Mouse (Mus musculus) natural killer cell, adult 2 months (primary cell): ENCODE data around the gene Aak1.

Experiments used
- DNase-seq, 2 experiments: peaks; one replicate each; pipeline ENCODE4 v3.0.0; 2022; ENCODE audit warnings: low spot score in 2 of 2

The Aak1 gene

DNA sequence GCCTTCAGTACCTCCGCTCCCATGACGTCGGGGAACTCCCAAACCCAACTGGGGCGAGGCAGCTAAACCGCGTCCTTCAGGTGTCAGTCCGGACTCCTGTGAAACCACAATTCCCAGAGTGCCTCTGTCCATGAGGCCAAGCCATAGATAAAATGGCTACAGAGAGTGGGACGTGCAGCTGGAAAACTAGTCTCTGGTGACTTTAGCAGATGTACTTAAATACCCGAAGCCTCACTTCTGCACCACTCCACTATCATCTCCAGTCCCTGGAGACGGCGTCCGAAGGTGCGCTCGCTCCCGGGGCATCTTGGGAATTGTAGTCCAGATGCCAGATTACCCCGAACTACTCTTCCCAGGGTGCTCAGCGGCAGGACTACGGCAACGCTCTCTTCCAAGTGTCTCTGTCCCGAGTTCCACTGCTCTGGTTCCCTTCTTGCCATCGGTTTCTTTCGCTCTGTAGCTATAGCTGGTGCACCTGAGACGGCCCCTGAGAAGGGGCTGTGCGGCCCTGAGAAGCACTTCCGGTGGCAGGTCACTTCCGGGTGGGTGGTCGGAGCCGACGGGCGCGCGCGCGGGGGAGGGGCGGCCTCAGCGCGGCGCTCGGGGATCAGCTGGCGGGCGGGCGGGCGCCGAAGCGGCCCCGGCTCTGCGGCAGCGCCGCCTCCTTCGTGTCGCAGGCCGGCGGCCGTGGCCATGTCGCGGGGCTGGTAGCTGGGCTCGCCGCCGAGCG is at the start of gene Aak1:
Gene Aak1 (plus strand): TSS at position 603 of the 730 bp plus-strand sequence.
- DNase-seq = peak; percentile 89

DNA sequence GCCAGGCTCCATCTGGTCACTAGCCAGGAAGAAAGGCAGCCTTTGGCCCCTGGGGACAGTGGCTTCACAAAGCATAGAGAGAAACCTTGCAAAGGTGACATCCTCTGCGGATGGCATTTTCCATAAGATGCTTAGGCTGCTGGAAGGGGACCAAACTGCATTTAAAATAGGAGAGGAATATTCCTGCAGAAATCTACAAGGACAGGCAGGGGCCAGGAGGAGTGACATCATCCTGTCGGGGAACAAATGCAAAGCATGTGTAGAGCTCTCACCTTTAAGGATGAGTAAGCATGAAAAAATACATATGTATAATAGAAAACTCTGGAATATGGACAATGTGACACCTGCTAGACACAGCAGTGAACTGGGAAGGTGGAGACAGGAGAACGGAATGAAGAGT is 48.9 kb upstream of the Aak1 start:
- DNase-seq = no peak

DNA sequence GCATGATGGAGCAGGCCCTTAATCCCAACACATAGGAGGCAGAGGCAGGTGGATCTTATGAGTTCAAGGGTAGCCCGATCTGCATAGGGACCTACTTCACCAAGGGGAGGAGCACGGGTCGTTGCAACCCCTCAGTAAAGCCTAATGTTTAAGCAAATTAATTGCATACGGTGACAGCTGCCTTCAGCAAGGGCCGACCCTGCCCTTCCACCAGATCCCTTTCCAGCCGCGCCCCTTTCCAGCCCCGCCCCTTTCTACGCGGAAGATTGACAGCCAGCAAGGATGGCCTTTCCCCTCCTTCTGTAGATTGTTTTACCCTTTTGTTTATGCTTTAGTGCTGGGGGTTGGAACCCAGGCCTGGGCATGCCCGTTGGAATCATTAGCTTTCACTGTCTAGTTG is 47.9 kb upstream of the Aak1 start:
- DNase-seq = no peak

DNA sequence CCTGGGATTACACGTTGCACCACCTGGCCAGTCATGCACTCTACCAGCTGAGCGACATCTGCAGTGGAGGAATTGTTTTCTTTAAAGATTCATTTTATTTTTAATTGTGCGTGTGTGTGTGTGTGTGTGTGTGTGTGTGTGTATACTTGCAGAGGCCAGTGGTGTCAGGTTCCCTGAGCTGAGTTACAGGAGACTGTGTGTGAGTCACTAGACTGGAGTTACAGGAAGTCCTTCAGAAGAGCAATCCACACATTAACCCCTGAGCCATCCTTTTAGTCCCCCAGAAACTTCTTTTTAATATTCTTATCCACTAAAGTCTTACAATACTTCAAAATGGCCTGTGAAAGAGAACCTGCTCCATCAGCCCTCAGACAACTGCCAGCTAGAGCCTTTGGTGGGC is 44.7 kb upstream of the Aak1 start:
- DNase-seq = no peak

DNA sequence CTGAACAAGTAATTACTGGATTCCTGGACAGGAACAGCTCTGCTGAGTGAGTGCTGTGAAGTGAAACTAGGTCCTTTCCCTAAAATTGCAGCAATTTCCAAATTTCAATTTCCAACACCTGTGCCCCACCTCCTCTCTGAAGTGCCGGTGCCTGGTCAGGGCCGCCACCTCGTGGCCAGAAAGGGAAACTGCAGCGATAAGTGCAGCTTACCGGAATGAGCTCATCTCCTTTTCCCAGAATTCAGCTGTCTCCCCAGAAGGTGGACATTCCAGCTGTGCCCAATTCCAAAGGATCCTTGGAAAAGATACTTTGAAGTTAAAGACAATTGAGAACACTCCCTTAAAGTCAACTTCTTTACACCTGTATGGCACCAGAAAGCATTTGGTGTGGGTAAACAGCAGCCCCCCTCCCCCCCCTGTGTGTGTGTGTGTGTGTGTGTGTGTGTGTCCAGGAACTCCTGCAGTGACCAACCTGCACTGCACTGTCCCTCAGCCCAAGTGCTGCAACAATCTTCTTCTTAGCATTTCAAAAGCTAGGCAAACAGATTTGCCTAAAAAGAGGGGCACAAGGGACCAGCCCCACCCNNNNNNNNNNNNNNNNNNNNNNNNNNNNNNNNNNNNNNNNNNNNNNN is 42.7 kb upstream of the Aak1 start:
- peak; percentile 35 to 62 for DNase-seq

DNA sequence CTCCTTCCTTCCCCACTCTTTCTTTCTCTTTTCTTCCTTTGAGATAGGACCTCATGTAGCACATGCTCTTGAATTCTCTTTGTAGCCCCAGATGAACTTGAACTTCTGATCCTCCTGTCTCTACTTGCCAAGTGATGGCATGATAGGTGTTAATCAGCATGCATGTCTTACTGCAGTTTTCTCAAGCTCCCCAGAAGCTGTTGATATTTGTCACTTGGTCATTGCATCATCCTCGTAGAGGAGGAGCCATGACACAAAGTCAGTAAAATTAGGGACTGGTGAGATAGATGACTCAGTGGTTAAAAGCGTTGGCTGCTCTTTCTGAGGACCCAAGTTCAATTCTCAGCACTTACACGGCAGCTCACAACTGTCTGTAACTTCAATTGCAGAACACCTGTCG is 36.4 kb upstream of the Aak1 start:
- DNase-seq = no peak

DNA sequence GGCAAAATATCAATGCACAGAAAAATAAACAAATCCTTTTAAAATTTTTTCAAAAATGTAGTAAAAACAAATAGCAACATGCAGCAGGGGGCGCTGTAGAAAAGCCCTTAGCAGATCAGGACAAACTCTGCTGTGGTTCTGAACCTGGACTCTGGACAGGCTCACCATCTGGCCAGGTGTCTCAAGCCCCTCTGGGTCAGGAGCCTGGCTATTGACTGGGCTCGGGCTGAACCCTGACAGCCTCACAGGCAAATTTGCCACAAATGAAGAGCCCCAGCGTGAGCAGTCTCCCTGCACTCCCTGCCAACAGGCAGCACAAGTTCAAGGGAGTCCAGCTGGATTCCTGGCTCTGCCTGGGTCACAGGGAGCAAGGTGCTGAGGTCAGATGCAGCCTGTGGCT is 36.0 kb upstream of the Aak1 start:
- peak; percentile 49 to 55 for DNase-seq

DNA sequence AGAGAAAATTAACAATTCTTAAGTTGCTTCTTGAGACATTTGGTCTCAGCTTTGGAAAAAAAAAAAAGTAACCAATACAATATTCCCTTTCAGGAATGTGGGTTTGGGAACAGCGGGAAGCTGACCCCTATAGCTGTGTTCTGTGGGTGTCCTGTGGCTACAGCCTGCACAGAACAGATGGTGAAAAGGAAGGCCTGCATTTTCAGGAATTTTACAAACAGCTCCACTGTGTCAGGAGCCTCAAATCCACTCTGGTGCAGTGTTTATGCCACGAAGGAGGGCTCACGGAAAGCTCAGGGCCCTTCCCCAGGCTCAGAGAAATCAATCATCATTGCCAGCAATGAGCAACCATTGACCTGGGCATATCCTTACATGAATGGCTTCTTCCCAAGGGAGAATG is 34.4 kb upstream of the Aak1 start:
- no peak for DNase-seq

DNA sequence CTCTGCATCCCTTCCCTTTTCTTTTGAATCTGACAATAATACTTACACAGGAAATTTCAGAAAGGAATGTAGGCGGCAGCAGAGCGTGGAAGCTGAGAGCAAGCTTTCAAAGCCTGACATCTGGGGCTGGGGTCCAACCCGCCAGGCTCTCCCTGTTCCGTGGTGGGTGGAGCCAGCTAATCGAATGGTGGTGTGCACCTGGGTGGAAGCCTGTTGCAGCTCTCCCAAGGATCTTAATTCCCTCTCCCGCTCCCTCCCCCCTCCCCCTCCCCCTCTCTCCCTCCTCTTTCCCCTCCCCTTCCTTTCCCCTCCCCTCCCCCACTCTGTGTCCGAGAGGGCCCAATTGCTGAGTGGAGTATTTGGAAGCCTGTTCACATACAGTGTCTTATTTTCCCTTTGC is 33.9 kb upstream of the Aak1 start:
- no peak for DNase-seq

DNA sequence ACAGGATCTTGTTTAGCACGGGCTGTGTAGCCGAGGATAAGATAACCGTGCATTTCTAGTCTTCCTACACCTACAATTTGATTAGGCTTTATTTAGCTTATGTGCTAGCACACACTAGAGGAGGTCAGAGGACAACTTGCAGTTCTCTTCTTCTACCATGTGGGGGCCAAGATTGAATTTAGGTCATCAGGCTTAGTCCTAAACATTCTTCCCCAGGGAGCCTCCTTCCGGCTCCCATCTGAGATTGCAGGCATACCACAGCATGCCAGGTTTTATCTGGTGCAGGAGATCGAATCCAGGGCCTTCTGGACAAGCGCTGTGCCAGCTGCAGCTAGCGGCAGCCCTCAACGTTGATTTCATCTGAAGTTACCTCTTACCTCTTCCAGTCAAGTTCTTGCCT is 32.7 kb upstream of the Aak1 start:
- DNase-seq = no peak

DNA sequence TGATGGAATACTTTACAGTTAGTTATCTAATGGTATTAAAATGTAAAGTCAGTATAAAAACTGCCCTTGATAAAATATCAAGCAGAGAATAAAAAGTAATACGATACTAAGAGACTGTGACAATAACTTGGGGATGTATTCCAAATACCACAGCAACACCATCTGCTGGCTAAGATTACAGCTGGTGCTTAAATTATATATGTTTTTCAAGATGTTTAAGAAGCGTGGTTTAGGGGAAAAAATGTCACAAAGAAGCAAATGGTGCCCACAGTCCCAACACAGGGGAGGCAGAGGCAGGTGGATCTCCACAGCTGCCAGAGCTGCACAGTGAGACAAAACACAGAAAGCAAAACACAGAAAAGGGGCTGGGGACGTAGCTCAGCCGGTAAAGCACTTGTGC is 30.4 kb upstream of the Aak1 start:
- DNase-seq = no peak

DNA sequence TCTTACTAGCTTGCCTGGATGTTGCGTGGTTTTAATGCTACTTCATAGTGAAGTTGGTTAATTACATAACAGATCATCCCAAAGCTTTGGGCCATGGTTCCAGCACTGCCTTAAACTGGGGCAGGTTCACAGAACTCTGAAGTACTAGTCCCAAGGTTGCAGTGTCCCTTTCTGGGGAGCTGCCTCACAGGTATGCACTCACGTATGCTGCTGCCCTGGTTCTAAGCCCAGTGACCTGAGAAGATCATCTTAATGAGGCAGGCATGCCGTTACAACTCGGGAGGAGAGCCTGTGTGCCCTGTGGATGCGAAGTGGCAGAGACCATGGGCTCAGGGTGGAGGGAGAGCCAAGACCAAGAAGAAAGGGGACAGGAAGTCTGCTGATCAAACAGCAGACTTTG is 29.4 kb upstream of the Aak1 start:
- DNase-seq = no peak

DNA sequence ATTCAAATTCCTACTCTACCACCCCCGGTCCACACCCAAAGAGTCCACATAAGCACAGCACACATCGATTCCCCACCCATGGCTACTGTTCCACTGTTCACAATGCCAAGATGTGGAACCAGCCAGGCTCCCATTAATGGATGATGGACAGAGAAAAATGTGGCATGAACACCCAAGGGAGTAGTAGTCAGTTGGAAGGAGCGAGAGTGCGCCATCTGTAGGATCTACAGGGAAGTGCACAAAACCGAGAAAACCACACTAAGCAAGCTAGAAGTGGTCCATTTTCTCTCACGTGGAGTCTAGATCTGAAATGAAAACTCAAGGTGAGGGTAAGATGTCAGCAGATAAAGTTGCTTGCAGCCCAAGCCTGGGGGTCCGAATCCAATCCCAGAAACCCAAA is 28.6 kb upstream of the Aak1 start:
- DNase-seq = peak; percentile 34 to 47

DNA sequence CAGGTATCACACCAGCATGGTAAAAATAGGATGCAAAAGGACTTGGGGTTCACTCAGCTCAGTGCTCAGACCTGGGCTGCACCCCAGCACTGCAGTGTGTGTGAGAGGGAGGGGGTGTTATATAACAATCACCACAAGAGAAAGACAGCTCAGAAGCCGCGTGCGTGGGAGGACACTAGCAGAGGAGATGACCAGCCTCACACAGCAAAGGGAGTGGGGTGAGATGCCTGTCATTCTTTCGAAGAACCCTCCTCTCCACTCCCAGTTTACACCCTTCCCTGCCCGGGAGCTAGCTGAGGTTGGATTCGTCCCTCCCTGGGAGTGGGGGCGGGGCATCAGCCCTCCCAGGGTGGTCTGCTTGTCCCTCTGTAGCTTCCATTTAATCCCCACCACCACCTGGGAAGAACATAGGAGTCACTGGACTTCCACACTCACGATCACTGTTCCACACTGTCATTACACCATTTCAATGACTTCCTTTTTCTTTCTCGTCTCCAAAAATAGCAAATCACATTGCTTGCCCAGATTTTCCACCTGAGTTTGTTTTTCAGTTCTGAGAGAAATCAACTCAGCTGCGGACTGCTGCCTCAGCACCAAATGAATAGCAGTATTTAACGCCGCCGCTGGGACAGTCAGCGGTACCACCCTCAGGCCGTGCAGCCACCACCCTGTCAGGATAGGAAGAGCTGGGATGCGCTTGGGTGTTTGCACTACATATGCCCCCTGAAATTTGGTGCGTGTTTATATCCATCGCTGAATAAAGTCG is 26.8 kb upstream of the Aak1 start:
- peak; percentile 51 to 70 for DNase-seq

DNA sequence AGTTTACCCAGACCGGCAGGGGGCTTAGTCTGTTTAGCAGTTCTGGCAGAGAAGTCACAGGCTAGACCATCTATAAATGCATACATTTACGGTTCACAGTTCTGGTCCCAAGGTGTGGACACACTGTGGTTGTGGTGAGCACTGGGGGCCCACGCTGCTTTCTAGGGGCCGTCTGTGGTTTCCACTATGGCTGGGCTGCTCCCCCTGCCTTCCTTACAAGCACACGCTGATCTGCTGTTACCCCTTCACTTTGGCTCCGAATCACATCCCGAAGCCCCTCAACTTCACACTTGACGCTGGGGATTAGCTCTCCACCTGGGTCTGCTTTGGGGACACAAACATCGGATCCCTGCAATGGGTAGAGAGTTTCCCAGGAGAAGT is 26.3 kb upstream of the Aak1 start:
- DNase-seq = peak; percentile 39 to 67

DNA sequence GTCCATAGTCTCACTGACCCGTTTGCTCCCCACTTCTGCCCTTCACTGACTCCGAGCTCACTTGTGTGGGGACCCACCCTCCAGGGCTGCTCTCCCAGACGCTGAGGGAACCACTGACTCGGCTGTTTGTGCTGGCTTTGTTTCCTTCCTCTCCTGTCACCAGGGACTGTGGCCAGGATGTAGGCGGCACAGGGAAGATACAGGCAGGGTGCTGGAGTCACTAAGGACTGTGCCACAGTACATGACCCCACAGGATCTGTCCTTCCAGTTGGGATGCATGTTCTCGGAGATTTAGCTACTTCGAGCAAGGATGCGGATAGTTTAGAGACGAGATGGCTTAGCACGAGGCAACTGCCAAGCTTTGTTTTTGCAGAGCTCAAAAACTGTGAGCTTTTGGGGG is 25.5 kb upstream of the Aak1 start:
- DNase-seq = no peak

DNA sequence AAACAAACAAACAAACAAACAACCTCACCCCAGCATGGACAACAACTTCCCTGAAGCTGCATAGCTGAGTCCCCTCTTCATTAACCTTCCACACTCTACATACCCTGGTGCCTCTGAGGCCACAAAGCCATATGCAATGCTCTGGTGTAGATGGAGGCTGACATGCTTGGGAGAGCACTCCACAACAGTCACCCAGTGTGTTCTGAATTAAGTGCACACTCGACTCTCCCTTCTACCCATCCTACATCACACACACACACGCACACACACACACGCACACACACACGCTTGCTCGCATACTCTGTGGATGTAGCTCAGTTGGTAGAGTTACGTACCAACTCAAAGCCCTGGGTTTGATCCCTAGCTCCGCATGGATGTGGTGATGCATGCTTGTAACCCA is 24.9 kb upstream of the Aak1 start:
- DNase-seq = no peak

DNA sequence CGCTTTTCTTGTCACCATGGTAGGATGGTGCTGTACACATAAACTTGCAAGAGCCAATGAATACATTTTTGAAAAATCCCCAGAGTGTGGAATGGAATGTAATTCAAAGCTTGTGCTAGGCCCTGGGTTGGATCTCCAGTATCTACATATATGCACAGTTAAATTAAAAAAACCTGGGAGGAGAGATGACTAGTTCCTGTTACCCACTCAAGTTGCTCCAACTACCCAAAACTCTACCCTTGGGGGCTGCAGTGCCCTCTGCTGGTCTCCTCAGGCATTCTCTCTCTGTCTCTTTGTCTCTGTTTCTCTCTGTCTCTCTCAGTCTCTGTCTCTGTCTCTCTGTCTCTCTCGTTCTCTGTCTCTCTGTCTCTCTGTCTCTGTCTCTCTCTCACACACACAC is 21.9 kb upstream of the Aak1 start:
- no peak for DNase-seq

DNA sequence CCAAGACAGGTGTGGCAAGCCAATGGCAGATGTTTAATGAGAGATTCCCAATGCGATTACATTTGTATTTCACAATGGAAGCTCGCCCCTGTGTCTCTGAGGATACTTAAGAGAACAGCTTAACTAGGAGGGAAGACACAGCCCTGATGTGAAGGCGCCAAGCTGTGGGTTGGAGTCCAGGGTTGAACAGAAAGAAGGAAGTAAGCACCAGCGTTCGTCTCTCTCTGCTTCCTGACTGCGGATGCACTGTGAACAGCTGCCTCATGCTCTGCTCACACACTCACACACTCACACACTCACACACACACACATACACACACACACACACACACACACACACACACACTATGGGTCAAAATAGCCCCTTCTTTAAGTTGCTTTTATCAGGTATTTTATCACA is 19.5 kb upstream of the Aak1 start:
- no peak for DNase-seq

DNA sequence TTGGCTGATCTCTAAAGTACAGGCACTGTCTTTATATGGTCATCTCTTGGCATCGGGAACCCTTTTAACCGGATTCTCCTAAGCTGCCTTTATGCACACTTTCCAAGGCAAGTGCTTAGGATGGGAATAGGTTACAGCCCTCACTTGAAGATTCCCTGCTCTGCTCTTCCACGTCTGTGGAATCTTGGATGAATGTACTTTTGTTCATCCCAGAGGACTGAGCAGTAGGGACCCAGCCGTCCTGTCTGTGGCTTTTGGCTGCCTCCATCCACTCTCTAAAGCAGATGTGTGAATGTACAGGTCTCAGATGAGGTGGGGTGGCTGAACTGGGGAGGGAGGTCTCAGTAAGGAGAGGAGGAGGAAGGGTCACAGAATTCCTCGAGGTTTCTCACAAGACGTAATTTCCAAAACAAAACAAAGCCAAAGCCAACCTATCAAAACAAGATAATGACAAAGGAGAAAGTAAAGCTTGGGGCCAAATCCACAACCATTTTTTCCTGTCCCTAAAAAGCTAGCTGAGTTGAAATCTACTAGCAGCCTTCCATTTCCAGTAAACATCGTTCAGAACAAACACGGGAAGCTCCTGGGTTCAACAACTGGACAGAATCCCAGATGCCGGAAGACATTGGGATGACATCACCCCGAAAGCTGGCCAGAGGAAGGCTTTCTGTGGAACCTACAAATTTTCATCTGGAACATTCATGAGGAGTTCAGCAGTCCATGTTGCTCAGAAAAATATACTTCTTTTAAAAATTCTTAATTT is 18.4 kb upstream of the Aak1 start:
- DNase-seq = no peak

DNA sequence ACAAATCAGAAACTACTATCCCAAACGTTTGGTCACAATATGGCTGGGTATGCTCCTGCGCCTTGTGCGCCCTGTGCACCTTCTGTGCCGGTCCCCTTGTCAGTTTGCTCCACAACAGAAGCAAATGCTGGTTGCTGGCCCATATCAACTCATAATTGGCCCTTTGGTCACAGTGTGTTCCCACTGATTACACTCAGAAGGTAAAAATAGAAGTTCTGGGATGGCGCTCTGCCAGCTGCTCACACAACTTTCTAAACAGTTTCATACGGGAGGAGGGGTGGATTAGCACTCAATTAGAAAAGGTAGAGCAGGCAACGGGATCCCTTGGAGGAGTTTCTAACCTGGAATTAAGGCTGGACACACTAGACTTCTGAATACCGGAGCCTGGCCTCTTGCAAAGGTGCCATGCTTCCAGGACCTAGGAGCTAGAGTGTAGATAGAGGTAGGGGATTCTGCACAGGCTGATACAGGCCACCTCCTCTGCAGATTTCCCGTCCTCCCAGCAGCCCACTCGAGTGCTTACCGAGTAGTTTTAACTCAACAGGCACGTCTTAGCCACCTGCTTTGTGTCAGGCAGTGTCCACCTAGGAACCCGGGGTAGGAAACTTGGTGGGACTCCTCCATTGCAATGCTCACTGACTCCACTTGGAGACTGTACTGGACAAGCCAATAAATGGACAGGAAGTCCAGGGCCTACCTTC is 16.4 kb upstream of the Aak1 start:
- DNase-seq = no peak

DNA sequence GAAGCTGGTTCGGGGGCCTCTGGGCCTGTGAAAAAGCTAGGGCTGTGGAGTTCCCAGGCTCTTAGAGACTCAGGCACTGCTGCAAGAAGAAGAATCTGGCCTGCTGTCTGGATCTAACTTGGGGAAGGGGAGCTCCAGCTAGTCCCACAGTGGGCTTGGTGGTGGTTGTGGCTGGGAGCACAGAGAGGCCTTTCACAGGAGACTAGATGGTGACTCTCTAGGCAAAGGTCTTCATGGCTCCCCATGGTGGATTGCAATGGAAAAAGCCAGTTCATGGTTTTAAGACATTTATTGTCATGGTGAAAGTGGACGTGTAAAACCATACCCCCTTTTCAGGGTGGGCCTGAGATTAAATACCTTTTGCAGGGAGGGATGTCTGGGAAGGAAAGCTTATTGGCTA is 10.2 kb upstream of the Aak1 start:
- DNase-seq = no peak
